Mouse (Mus musculus) embryonic facial prominence, embryonic 14.5 days (tissue): ENCODE data around the gene Wdr18. TPM values are rescaled to one million over a fixed set of nuclear protein-coding genes. Genes with fewer than 3 reads are reported as not detected.

ENCODE experiments used
- polyA plus RNA-seq: library from polyadenylated mRNA; unstranded; fragments of >200 nt; fragmentation: Nextera tagmentation; extraction: Ambion mirVana; gene quantifications from 2 replicates; pipeline ENCODE4 v1.2.1, GENCODE M21; 2014

Gene Wdr18
- polyA plus RNA-seq, 1 experiment from 2014 or later, result 97.4 TPM

Other genes starting within 250 kb of the Wdr18 start
- gene Hcn2, start 243.5 kb upstream of the Wdr18 start, polyA plus RNA-seq, result 0.15 and 0.20 TPM in 2 replicates
- 32.5 and 33.6 TPM in 2 replicates for gene Polrmt, start 213.6 kb upstream of the Wdr18 start, polyA plus RNA-seq
- 0.35 and 0.38 TPM in 2 replicates for gene Fgf22, start 205.1 kb upstream of the Wdr18 start, polyA plus RNA-seq
- gene Rnf126, start 193.2 kb upstream of the Wdr18 start, polyA plus RNA-seq, result 77.5 and 78.9 TPM in 2 replicates
- 8.3 and 10.7 TPM in 2 replicates for gene Fstl3, start 182.9 kb upstream of the Wdr18 start, polyA plus RNA-seq
- 0.16 TPM in 1 of 2 replicates, not detected in the other for gene Prss57, start 169.2 kb upstream of the Wdr18 start, polyA plus RNA-seq
- gene Palm, start 166.6 kb upstream of the Wdr18 start, polyA plus RNA-seq, result 62.5 and 75.4 TPM in 2 replicates
- gene Misp, start 139.2 kb upstream of the Wdr18 start, polyA plus RNA-seq, result 2.3 and 3.9 TPM in 2 replicates
- gene Ptbp1, start 105.7 kb upstream of the Wdr18 start, polyA plus RNA-seq, result 198 and 254 TPM in 2 replicates
- 4.1 and 6.7 TPM in 2 replicates for gene Prtn3, start 85.7 kb upstream of the Wdr18 start, polyA plus RNA-seq
- gene Plppr3, start 85.5 kb upstream of the Wdr18 start, polyA plus RNA-seq, result 32.4 and 50.2 TPM in 2 replicates
- 0.64 and 2.0 TPM in 2 replicates for gene Elane, start 73.9 kb upstream of the Wdr18 start, polyA plus RNA-seq
- gene Cfd, start 69.3 kb upstream of the Wdr18 start, polyA plus RNA-seq, result 0.22 TPM in 1 of 2 replicates, not detected in the other
- 33.7 and 40.2 TPM in 2 replicates for gene Med16, start 51.2 kb upstream of the Wdr18 start, polyA plus RNA-seq
- 4.1 and 6.7 TPM in 2 replicates for gene Gm26602, start 49.3 kb upstream of the Wdr18 start, polyA plus RNA-seq
- 0.56 and 0.58 TPM in 2 replicates for gene Kiss1r, start 43.2 kb upstream of the Wdr18 start, polyA plus RNA-seq
- gene R3hdm4, start 38.9 kb upstream of the Wdr18 start, polyA plus RNA-seq, result 114 and 124 TPM in 2 replicates
- gene Arid3a, start 33.1 kb upstream of the Wdr18 start, polyA plus RNA-seq, result 3.1 and 3.5 TPM in 2 replicates
- 0.37 and 0.56 TPM in 2 replicates for gene Grin3b, start 10.6 kb downstream of the Wdr18 start, polyA plus RNA-seq
- 20.6 and 22.3 TPM in 2 replicates for gene Tmem259, start 24.2 kb downstream of the Wdr18 start, polyA plus RNA-seq
- 293 and 304 TPM in 2 replicates for gene Cnn2, start 28.4 kb downstream of the Wdr18 start, polyA plus RNA-seq
- 2.5 and 2.8 TPM in 2 replicates for gene Abca7, start 36.3 kb downstream of the Wdr18 start, polyA plus RNA-seq
- gene Arhgap45, start 56.5 kb downstream of the Wdr18 start, polyA plus RNA-seq, result 4.4 and 6.4 TPM in 2 replicates
- gene Polr2e, start 79.6 kb downstream of the Wdr18 start, polyA plus RNA-seq, result 207 and 227 TPM in 2 replicates
- 505 and 517 TPM in 2 replicates for gene Gpx4, start 87.0 kb downstream of the Wdr18 start, polyA plus RNA-seq
- gene Sbno2, start 145.4 kb downstream of the Wdr18 start, polyA plus RNA-seq, result 12.8 and 14.1 TPM in 2 replicates
- gene Stk11, start 155.7 kb downstream of the Wdr18 start, polyA plus RNA-seq, result 32.6 and 32.7 TPM in 2 replicates
- 474 and 475 TPM in 2 replicates for gene Atp5d, start 178.5 kb downstream of the Wdr18 start, polyA plus RNA-seq
- 7.3 and 9.0 TPM in 2 replicates for gene Cbarp, start 180.7 kb downstream of the Wdr18 start, polyA plus RNA-seq
- gene Midn, start 188.1 kb downstream of the Wdr18 start, polyA plus RNA-seq, result 34.2 and 37.0 TPM in 2 replicates
- gene Cirbp, start 205.8 kb downstream of the Wdr18 start, polyA plus RNA-seq, result 59.7 and 88.3 TPM in 2 replicates
- 11.0 and 13.1 TPM in 2 replicates for gene 1600002K03Rik, start 212.8 kb downstream of the Wdr18 start, polyA plus RNA-seq
- gene Efna2, start 219.3 kb downstream of the Wdr18 start, polyA plus RNA-seq, result 20.9 and 23.6 TPM in 2 replicates